17 mouse cellular contexts compared by ENCODE assay signal in the genomic region with DNA sequence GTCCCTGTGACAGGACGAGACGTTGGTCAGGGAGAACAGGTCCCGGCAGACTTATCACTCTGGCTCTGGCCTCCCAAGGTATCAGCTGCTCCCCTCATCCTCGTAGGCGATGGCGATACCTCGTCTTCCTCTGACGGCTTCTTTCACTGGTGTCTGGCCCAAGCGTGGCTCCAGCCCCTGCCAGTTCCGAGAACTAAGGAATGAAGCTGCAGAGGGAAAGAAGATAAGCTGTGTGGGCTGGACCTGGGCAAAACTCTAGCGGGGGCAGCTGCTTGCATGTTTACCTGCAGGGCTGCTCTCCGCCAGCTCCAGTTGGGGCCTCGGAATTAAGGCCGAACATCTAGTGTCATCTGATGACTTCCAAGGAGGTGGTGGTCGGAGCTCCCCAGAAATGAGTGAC. TPM values are rescaled to one million over a fixed set of nuclear protein-coding genes. Genes with fewer than 3 reads are reported as not detected.
"Had no signal": no experiment of that assay in that cellular context is flagged by ENCODE, and none has a peak within 500 bp of the region (broad histone marks: within the 10 kb centered on the region; RNA-seq: fewer than 3 reads in every experiment).

No protein-coding gene starts in this region.

- H3K27me3 ChIP-seq: lung, embryonic 15.5 days; midbrain, embryonic 12.5 days; neural tube, embryonic 12.5 days; stomach, embryonic 15.5 days had no signal

- H3K4me3 ChIP-seq: lung, embryonic 15.5 days; megakaryocyte, embryonic 14.5 days; neural tube, embryonic 12.5 days; stomach, embryonic 15.5 days had no signal

- H3K9ac ChIP-seq: liver, embryonic 14.5 days; lung, embryonic 15.5 days; midbrain, embryonic 12.5 days; neural tube, embryonic 12.5 days; stomach, embryonic 15.5 days had no signal

- ATAC-seq: lung, postnatal 0 days had no signal

- H3K9me3 ChIP-seq: lung, embryonic 15.5 days; megakaryocyte, embryonic 14.5 days; midbrain, embryonic 12.5 days; neural tube, embryonic 12.5 days; stomach, embryonic 15.5 days had no signal

- H3K4me2 ChIP-seq: lung, embryonic 15.5 days; midbrain, embryonic 12.5 days; neural tube, embryonic 12.5 days; stomach, embryonic 15.5 days had no signal

- DNase-seq: lung, adult 2 months; lung, postnatal 14 days; lung, postnatal 36 days; midbrain, embryonic 14.5 days; right cerebral cortex, postnatal 14 days; thymus, adult 2 months; thymus, postnatal 25 days; thymus, postnatal 4 days had no signal

- H3K27ac ChIP-seq: liver, embryonic 14.5 days; lung, embryonic 15.5 days; macrophage; midbrain, embryonic 12.5 days; neural tube, embryonic 12.5 days; stomach, embryonic 15.5 days; stomach, postnatal 0 days had no signal

RNA-seq across cellular contexts. Expression of a gene that starts 17.1 kb away (rescaled TPM):
- polyA plus RNA-seq: macrophage had no signal
